Mouse (Mus musculus): ENCODE results near the gene Hist2h2aa2. TPM values are rescaled to one million over a fixed set of nuclear protein-coding genes. Genes with fewer than 3 reads are reported as not detected.

Hist2h2aa2 gene
- polyA plus RNA-seq, 1 experiment from 2014 or later, result 13.1 TPM

DNA sequence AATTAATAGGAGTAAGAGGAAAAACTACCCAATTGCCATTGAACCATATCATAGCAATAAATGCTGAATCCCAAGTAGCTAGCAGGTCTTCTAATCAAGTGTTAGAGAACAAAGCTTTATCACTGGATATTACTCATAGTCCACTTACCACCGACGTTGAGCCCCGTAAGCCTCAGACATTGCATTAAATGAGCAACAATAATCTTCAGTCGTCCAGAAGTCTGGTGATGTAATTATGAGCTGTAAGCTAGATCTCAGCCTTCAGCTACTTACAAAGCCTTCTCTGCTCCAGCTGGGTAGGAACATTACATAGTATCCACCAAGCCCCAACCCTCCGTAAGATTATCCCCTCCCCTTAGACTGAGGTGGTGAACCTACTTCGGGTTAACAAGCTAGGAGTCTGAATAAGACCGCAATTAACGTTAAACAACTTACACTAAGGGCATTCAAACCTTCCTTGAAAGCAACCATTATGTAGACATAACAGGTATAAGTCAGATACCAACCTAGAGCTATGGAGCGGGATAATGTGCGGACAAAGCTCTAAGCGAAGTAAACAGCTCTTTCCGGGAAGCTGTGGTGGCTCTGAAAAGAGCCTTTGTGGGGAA lies 2.1 kb downstream of the Hist2h2aa2 start:
- POLR2A ChIA-PET, result interaction anchor here (0.6 to 5.8 kb wide), 5 partner anchors 9 to 42 kb away, joined by 3 to 54 read pairs (median 4); partner anchors contain the start of genes Bola1, Hist2h2ab, Hist2h2ac and Hist2h2be
- in situ Hi-C loops (cut with MboI; ENCODE audit: low pct_unique_long_range_greater_than_20kb), result no loop called here
- no peaks in the 10 kb centered on the region for H3K27me3 ChIP-seq
- no peak for DNase-seq (ENCODE audit: low read depth, low spot score)
- ATAC-seq, result no peak
- TF ChIP-seq CTCF (IDR thresholded peaks at IDR 0.05), result no peak
- CTCF ChIA-PET, result interaction anchor here (0.9 to 3.2 kb wide), 11 partner anchors 10 to 272 kb away, joined by 4 to 23 read pairs (median 5); partner anchors contain the start of genes Bola1, Hist2h2ab, Hist2h2ac and Hist2h2be

DNA sequence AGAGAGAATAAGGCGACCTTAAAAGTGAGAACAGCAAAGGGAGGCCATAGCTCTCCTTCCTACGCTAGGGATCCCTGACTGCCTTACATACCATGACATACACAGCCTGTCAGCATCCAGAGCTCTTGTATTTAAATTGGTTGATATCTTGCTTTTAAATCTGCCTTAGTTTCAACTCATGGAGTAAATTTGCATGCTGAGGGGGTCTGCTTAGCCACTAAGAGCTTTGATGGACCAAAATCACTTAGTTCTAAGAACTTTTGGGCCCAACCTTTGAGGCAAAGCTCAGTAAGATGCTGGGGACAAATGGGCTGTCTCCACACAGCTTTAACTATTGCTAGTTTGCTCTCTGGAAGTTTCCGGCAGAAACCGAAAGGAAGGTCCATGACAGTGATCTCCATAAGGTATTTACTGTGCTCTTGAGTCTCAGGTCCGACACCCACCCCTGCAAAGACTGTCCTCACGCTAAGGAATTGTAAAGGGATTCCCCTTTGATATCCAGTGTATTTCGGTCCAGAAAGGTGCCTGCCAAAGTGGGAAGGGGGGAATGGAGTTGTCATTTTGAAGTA lies 2.7 kb downstream of the Hist2h2aa2 start:
- ChIA-PET CTCF (interaction anchor here (0.9 to 3.2 kb wide), 11 partner anchors 10 to 271 kb away, joined by 4 to 23 read pairs (median 5); partner anchors contain the start of genes Bola1, Hist2h2ab, Hist2h2ac and Hist2h2be), POLR2A (interaction anchor here (0.6 to 5.8 kb wide), 5 partner anchors 8 to 41 kb away, joined by 3 to 54 read pairs (median 4); partner anchors contain the start of genes Bola1, Hist2h2ab, Hist2h2ac and Hist2h2be)
- no peak for ATAC-seq
- no peak for TF ChIP-seq CTCF (IDR thresholded peaks at IDR 0.05)
- in situ Hi-C loops (cut with MboI; ENCODE audit: low pct_unique_long_range_greater_than_20kb), result no loop called here
- DNase-seq (ENCODE audit: low read depth, low spot score), result no peak
- no peaks in the 10 kb centered on the region for H3K27me3 ChIP-seq

DNA sequence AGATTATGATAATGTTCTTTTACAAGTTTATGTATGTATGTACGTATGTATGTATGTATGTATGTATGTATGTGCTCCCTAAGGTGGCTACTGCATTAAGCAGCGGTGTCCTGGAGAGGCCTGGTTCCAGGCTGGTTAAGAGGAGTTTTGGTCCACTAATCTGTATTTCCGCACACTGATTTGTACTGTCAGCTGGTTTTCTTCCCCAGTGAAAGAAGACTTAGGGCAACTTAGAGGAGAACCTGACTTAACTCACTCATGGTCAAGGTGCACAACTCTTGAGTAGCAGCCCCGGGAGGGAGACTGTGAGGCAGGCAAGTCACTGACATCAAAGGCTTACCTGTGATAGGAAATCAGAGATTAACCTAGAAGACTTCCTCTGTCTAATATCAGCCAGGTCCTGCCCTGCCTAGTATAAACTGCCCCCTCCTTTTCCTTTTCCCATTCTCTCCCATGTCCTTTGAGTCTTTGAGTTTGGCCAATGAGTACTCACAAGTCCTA lies 3.2 kb downstream of the Hist2h2aa2 start:
- in situ Hi-C loops (cut with MboI; ENCODE audit: low pct_unique_long_range_greater_than_20kb), result no loop called here

DNA sequence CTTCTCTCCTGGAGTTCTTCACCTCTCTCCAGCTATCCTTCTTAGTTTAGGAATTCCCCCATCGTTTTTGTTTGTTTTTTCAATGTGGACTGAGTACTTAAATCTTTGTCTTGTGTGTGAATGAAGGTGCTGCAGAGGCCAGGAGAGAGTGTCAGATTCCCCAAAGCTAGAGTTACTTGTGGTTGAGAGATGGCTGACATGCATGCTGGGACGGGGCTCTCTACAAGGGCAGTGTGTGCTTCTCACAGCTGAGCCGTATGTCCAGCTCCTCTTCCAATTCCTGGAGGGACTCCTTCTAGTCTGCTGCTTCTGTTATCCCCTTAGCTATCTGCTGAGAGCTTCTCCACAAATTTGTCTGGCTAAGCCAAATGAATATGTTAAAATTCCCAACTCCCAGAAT lies 4.2 kb downstream of the Hist2h2aa2 start:
- no peak for ATAC-seq
- H3K27me3 ChIP-seq, result no peaks in the 10 kb centered on the region
- TF ChIP-seq CTCF (IDR thresholded peaks at IDR 0.05), result no peak
- DNase-seq (ENCODE audit: low read depth, low spot score), result no peak
- in situ Hi-C loops (cut with MboI; ENCODE audit: low pct_unique_long_range_greater_than_20kb), result no loop called here
- ChIA-PET CTCF (interaction anchor here (0.9 to 3.2 kb wide), 5 partner anchors 8 to 170 kb away, joined by 4 to 23 read pairs (median 6); partner anchors contain the start of genes Bola1, Hist2h2ab, Hist2h2ac and Hist2h2be), POLR2A (interaction anchor here (1.5 to 5.8 kb wide), 3 partner anchors 9 to 28 kb away, joined by 4 to 54 read pairs (median 5); partner anchors contain the start of genes Bola1, Hist2h2ab, Hist2h2ac and Hist2h2be)

More for the DNA sequence above, 3.2 kb downstream of the Hist2h2aa2 start:
- DNase-seq (ENCODE audit: low read depth, low spot score) (no peak), ATAC-seq (no peak)
- no peak for TF ChIP-seq CTCF (IDR thresholded peaks at IDR 0.05)
- ChIA-PET CTCF (interaction anchor here (1.2 to 3.2 kb wide), 11 partner anchors 9 to 271 kb away, joined by 4 to 23 read pairs (median 6); partner anchors contain the start of genes Bola1, Hist2h2ab, Hist2h2ac and Hist2h2be), POLR2A (interaction anchor here (1.0 to 5.8 kb wide), 6 partner anchors 8 to 41 kb away, joined by 4 to 54 read pairs (median 4); partner anchors contain the start of genes Bola1, Hist2h2ab, Hist2h2ac and Hist2h2be)
- no peaks in the 10 kb centered on the region for H3K27me3 ChIP-seq

DNA sequence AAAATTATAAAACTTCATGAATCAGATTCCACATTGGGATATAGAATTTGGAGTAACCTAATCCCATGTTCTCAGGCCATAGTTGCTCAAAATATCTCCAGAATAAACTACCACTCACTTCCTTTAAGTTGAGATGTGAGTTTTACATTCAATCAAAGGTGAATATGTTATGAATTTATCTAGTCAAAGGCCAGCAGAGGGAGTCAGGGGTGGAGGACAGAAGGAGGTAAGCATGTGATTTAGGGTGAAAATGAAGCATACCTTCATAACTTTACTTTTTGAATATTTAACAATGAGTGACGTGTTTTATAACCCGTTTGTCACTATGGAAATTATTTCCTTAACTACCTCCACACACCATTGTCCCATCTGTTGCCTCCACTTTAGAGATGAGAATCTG lies 5.2 kb downstream of the Hist2h2aa2 start:
- in situ Hi-C loops (cut with MboI; ENCODE audit: low pct_unique_long_range_greater_than_20kb), result no loop called here
- POLR2A ChIA-PET, result interaction anchor here (1.8 to 5.8 kb wide), 2 partner anchors 8 to 14 kb away, joined by 4 to 54 read pairs; partner anchors contain the start of genes Bola1, Hist2h2ab, Hist2h2ac and Hist2h2be
- CTCF ChIA-PET, result interaction anchor here (1.1 to 1.8 kb wide), 4 partner anchors 11 to 169 kb away, joined by 3 to 6 read pairs (median 4); partner anchors contain the start of genes Hist2h2ac and Hist2h2be
- ATAC-seq (no peak), DNase-seq (ENCODE audit: low read depth, low spot score) (no peak)
- TF ChIP-seq CTCF (IDR thresholded peaks at IDR 0.05), result no peak
- no peaks in the 10 kb centered on the region for H3K27me3 ChIP-seq

DNA sequence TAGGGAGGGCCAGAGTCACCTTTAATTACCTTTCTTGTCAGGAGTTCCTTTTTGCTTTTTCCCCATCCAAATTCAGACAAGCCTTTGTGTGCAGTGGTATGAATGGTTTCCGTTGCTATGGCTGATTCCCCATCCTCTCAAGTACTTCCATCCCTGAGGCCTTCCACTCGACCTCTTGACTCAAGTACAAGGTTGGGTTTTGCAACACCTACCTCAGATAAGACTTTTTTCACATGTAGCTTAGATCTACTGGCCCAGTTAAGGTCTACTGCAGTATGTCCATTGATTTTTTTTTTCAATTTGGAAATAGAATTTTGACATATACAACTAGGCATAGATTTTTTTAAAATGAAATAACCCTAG lies 8.3 kb downstream of the Hist2h2aa2 start:
- no peak for TF ChIP-seq CTCF (IDR thresholded peaks at IDR 0.05)
- ChIA-PET POLR2A (interaction anchor here (0.8 kb wide), 1 partner anchor 23 kb away, joined by 3 read pairs; no protein-coding TSS in a partner anchor), CTCF (interaction anchor here (1.0 kb wide), 1 partner anchor 12 kb away, joined by 4 read pairs; the partner anchor contains the start of genes Bola1 and Hist2h2ab)
- ATAC-seq (no peak), DNase-seq (ENCODE audit: low read depth, low spot score) (no peak)
- in situ Hi-C loops (cut with MboI; ENCODE audit: low pct_unique_long_range_greater_than_20kb), result no loop called here
- H3K27me3 ChIP-seq, result no peaks in the 10 kb centered on the region

DNA sequence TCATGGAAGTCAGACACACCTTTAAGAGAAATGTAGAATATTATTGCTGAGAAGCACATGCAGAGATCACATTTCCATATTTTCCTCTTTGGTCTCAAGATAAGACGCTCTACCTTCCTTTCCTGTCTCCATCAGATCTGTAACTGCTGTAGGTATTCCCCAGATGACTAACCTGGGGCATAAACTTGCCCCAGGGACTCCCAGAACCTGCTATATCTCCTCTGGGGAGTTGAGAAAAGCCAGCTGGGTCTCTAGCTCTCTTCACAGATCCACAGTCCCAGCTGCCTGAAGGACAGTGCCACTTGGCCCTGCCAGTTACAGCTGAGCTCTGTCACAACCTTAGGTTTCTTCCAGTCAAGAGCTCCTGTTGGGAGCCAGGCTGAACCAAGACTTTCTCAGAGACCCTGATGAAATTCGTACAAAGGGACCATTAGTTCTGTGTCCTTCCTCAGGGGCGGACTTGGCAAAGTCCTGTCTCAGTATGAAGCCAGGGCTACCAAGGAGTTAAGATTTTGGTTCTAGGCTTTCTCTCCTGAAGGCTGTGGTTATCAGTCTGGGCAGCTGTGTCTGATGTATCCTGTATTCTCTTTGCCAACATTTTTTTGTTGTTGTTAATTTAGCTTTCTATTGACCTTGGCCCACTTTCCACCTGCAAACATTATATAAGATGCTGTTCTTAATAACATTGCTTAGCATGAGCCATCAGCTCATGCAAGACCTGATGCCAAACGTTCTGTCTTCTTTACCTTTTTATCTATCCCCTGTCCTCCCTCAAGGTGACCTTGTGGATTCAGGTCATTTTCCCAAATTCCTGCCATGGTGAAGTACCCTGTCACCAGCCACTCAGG lies 8.9 kb downstream of the Hist2h2aa2 start:
- ChIA-PET CTCF (no interaction called here), POLR2A (interaction anchor here (0.6 to 2.4 kb wide), 3 partner anchors 11 to 26 kb away, joined by 3 to 6 read pairs (median 6); partner anchors contain the start of genes Bola1, Hist2h2ab, Hist2h2ac and Hist2h2be)
- in situ Hi-C loops (cut with MboI; ENCODE audit: low pct_unique_long_range_greater_than_20kb), result no loop called here
- no peak for DNase-seq (ENCODE audit: low read depth, low spot score)
- no peak for TF ChIP-seq CTCF (IDR thresholded peaks at IDR 0.05)
- ATAC-seq, result no peak
- H3K27me3 ChIP-seq, result no peaks in the 10 kb centered on the region

DNA sequence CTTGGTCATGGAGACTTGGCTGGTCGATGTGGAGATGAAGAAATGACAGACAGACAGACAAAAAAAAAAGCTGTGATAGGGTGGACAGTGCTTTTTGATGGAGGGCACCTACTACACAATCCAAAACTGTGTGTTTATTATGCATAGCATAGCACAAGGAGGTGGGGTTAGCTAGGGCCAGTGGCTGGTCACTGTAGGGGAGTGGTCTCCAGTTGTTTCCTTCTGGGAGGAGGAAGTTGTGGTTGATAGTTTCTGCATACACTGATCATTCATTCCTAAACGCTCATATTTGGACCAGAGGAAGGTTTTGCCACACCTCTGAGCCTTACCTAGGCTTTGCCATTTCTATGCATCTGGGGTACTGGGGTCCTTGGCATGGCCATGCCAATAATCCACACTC lies 9.7 kb downstream of the Hist2h2aa2 start:
- TF ChIP-seq CTCF (IDR thresholded peaks at IDR 0.05), result no peak
- DNase-seq (ENCODE audit: low read depth, low spot score) (no peak), ATAC-seq (no peak)
- in situ Hi-C loops (cut with MboI; ENCODE audit: low pct_unique_long_range_greater_than_20kb), result no loop called here
- CTCF ChIA-PET, result interaction anchor here (0.7 kb wide), 1 partner anchor 9 kb away, joined by 4 read pairs; the partner anchor contains the start of genes Hist2h2ac and Hist2h2be
- no peaks in the 10 kb centered on the region for H3K27me3 ChIP-seq
- POLR2A ChIA-PET, result interaction anchor here (2.4 kb wide), 1 partner anchor 10 kb away, joined by 6 read pairs; the partner anchor contains the start of genes Bola1, Hist2h2ab, Hist2h2ac and Hist2h2be

DNA sequence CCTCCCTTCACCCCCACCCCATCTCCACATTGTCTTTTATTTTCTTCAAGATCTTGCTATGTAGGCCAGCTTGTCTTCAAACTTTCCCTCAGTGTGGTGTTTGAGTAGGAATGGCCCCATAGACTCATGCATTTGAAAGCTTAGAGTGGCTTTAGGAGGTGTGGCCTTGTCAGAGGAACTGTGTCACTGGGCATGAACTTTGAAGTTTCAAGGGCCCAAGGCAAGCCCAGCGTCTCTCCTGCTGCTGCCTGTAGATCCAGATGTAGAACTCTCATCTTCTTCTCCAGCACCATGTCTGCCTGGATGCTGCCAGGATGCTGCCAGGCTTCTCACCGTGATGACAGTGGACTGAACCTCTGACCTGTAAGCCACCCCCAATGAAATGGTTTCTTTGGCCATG lies 11.2 kb downstream of the Hist2h2aa2 start:
- POLR2A ChIA-PET, result interaction anchor here (1.1 to 2.4 kb wide), 3 partner anchors 8 to 16 kb away, joined by 3 to 6 read pairs (median 6); partner anchors contain the start of genes Bola1, Hist2h2ab, Hist2h2ac and Hist2h2be
- no peak for DNase-seq (ENCODE audit: low read depth, low spot score)
- H3K27me3 ChIP-seq, result no peaks in the 10 kb centered on the region
- no peak for ATAC-seq
- CTCF ChIA-PET, result interaction anchor here (1.1 to 2.7 kb wide), 3 partner anchors 9 to 49 kb away, joined by 4 to 10 read pairs (median 8); partner anchors contain the start of genes Bola1 and Hist2h2ab
- in situ Hi-C loops (cut with MboI; ENCODE audit: low pct_unique_long_range_greater_than_20kb), result no loop called here
- TF ChIP-seq CTCF (IDR thresholded peaks at IDR 0.05), result no peak

All from Patski (cell line).